Mouse (Mus musculus): Measurements from ENCODE around the gene Cftr.

DNA sequence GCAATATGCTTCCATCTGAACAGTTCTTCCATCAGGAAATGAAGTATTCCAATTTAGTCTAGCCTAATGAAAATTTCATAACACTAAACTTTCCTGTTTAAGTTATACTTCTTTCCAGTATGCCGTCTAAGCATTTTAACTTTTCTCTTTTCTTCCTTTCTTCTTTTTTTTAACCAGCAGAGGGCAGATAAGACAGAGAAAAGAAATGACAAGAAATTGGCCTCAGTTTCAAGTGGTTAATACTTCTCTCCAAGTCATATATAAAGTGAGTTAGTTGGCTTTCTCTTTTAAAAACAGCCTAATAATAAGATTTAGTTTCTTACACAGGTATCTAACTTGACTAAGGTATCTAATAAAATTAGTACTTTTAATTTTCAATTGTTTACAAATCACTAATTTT, 35.2 kb upstream of the Cftr start:
- TF ChIP-seq CTCF (IDR thresholded peaks at IDR 0.05; ENCODE audit: control insufficient read depth, insufficient read depth, low read length) (no peak), POLR2A (IDR thresholded peaks at IDR 0.05; ENCODE audit: borderline replicate concordance, control insufficient read depth, low read depth, low read length) (no peak)

All from bone marrow, adult 2 months (tissue).